Mouse (Mus musculus): ENCODE measurements at regions not wholly inside any gene's neighbourhood (a gene's known extent, or its start where the extent isn't known, plus 50 kb on each side); places are given as distances from the start of the nearest gene placed in this dataset.

DNA sequence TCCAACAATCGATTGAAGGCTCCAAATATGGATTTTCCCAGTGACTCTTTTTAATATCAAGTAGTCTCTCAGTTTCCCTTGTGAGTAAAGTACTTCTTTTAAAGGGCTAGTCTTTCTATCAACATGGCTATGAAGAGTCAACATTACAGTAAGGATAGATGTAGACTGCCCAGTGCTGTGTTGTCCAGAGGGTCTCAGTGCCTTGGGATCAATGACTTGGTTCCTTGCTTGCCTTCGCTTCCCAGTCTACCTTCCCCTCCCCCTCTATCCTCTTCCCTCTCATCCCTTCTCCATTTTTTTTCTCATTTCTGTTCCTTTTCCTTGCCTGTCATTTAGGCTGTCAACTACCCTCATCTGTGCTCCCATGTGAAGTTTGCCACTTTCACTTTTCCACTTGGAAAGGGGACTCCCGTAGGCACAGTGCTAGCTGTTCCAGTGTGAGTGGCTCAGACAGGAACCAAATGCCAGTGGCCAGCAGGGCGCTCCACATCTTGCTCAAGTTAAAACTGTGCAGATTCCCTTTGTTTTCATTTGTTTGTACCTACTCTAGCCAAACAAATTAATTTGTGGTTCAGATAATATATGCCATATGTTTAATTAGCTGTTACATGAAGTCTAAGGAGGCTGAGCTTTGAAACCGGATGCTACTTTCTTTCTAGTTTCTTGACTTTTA is 608.9 kb downstream of the Lmo4 start:
- DNase-seq (ENCODE audit: low spot score in 2 of 2), result no peak

DNA sequence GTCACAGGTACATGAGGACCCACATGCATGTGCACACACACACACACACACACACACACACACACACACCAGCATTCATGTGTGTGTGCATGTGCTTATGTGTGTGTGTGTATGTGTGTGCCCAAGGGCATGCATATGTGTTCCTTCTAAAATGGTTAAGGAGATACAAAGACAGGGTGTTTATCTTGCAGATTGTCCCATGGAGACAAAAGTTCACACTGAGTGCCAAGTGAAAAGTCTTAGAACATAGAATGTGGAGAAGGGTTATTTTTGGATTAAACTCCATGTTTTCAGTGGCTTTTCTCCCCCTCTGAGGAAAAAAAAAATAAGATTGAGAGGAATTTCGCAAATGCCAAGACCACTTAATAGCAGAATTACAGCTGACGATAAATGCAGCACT is 609.9 kb downstream of the Lmo4 start:
- no peak for DNase-seq (ENCODE audit: low spot score in 2 of 2)

DNA sequence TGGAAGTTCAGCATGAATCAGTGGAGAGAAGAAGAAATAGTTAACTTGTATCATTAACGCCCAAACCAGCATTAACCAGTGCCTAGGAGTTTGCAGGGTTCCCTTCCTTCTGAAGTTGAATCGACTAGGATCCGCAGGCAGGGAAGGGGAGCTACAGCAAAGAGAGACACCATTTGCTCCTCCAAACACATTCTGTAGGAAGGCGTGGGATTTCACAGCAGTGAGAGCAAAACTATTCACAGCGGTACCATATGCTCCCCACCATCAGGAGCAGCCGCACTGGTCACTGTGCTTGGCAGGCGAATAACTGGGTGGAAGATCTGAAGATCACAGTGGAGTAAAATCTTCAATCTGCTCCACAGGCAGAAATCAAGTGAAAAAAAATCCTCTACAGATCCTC is 610.3 kb downstream of the Lmo4 start:
- peak; percentile 48 to 90 for DNase-seq (ENCODE audit: low spot score in 2 of 2)

DNA sequence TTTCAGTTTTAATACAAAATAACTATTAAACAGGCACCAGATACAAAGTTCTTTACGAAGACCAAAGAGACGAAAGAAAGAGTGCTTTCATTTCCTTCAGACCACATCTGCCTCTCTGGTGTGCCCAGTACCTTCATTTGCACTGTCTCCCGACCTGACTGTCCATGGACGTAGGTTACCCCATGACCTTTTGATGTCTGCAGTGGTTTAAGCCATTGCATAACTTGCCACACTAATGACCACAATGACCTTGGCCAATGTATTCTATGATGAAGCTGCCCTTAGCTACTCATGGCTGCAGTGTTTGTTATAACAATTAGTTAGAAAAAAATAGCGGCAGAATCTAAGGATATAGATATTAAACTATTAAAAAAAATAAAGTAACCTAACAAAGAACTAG is 618.4 kb downstream of the Lmo4 start:
- DNase-seq (ENCODE audit: low spot score in 2 of 2), result no peak

DNA sequence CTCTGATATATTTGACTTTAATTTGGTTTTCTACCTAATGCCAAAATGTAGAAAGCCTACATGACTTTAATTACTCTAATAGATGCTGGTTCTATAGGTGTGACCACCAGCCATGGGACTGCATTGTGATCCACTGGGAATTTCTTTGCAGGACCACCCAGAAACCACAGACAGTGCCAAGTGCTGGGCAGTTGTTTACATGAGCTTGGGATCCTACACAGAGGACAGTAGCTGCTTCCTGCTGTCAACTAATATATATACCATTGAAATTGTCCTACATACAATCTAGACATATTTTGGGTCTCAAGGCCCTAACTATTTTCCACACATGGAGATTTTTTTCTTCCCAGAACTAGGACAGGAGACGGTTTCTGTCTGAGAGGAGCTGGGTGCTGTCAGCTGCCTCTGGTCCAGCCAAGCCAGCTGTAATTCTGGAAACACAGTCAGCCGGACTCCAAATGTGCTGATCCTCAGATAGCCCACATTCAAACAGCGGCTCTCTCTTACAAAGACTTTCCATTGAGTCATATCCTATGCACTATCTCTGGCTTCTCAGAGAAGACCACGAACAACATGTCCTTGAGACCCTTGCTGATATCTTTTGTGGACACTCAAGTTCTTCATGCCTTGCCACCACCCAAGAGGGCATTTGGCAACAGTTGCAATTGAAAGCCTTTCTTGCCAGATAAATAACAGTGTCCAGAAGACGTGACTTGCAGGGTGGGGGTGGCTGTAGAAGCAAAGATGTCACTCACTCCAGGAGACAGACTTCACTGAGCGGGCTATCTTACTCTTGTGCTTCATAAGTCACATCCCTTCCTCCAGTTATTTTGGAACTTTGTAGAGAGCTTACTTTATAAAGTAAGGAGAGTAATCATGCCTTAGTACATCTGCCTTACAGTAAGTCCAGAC is 620.1 kb downstream of the Lmo4 start:
- peak in 1 of 2 experiments; percentile 42 for DNase-seq (ENCODE audit: low spot score in 2 of 2)

DNA sequence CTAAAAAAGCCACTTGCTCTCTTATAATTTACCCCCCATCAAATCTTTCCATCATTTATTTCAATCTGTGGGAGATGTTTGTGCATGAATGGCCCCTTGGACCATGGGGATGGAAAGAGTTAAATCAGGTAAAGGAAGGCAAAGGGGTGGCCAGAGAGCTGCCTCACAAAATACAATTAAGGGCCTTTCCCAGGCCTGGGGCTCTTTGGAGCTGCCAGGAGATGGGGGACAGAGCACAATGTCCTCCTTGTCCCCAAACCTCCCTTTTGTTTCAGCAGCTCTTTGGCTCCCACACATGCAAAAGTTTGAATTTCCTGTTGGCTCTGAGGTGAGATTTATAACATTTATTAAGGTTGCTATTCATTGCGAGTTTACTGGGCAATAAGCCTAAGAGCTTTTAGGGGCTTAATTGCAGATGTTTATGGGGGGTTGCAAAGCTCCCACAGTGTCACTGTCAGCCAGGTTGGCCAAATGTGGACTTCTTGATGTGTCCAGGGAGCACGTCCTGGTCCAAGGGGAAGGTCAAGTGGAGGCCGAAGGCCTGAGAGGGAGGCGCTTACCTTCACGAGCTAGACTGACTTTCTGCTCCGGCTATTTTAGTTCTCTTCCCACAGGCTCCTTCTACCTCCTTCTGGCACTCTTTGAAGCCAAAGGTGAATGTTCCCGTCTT is 628.5 kb downstream of the Lmo4 start:
- DNase-seq (ENCODE audit: low spot score in 2 of 2), result no peak

DNA sequence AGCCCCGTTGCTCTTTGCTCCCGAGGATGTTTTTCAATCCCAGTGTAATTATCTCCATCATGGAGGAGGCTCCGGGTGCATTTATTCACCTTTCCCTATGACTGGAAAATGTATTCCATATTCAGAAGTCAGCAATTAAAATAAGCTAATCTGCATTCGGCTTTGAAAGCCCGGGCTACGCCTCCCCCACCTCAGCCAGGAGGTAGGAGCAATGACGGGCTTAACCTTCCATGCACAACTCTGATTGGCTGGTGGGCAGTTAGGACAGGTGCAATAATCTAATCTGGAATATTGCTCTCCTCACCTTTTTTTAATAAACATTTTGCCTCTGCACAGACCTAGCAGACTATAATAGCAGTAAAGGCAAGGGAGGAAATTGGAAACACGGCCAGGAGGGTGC is 629.3 kb downstream of the Lmo4 start:
- no peak for DNase-seq (ENCODE audit: low spot score in 2 of 2)

DNA sequence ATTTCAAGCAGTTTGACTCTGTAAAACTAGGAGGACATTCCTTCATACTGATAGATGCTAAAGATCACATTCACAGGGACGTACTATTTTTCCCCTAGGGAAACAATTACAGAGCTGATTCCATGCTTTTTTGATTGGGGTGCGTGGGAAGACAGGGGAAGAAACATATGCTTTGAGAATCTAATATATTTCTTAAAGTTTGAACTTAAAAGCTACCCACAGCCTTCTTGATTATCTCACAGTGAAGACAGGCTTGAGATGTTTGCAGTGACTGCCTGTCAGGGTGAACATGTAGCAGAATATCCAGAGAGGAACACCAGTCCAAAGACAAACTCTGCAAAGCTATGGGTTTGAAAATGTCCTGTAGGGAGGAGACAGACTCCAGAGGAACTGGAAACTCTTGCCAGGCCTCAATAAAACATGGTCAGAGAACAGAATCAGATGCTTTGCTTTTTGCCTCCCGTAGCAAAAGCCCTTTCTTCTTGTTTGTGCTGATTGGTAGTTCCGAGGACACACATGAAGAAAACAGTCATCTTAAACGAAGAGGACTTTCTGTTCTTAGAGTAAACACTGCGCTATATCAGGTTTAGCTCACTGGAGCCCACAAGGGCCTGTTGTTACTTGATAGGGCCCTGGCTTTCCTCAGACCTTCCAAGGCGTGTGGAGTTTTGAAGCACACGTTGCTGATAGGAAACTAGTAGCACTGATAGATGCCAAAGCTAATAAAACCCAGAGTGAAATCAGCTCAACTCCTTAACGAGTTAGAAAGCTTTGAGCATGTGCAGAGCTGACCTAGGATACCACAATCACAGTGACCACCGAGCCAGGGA is 630.8 kb downstream of the Lmo4 start:
- DNase-seq (ENCODE audit: low spot score in 2 of 2), result no peak

DNA sequence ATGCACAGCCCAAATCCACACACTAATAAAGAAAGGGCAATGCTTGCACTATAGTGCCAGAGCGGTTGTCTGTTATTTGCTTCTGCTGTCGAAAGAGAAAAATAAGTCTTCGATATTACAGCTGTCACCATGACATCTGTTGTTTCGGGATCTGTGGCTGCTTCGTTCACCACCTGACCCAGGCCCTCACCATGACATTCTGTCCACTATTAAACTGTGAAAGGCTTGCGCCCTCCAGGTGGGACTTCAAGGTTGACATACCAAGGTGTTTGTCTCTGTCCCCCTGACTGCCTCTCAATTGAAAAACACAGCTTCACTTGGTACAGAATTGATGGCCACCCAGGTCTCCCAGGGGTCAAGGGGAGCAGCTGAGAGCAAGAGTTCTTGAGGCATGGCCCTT is 635.1 kb downstream of the Lmo4 start:
- DNase-seq (ENCODE audit: low spot score in 2 of 2), result no peak

DNA sequence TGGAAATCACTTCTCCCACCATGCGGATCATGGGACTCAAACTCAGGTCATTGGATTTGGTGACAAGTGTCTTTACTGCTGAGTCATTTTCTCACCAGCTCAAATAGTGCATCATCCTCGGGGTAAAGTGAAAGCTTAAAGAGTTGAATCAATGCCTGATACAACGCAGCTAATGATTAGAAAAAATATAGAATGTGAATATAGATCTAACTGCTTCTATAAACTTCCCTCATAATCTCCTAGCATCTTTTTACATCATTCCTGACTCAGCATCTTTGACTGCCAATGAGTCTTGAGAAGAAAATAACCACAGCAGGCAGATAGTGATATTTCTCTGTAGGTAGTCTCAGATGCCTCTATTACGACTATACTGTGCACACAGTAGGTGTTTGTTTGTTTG is 640.0 kb downstream of the Lmo4 start:
- no peak for DNase-seq (ENCODE audit: low spot score in 2 of 2)

DNA sequence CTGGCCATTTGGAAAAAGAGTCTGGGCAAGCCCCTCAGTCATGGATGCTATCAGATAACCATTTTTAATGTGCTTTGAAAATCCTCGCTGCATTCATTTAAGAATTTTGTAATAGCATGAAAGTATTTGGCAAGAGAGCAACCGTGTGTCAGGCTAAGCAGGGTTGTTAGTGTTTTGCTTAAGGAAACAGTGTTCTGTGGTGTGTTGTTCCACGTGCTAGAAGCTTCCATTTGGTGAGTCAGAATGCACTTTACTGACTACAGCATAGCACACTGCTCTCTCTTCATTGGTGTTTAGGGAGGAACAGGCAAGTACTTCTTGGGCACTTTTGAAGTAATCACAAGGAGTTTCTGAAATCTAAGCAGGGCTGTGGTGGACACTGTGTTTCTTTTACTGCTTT is 661.0 kb upstream of the Pkn2 start:
- no peak for DNase-seq (ENCODE audit: low spot score in 2 of 2)

DNA sequence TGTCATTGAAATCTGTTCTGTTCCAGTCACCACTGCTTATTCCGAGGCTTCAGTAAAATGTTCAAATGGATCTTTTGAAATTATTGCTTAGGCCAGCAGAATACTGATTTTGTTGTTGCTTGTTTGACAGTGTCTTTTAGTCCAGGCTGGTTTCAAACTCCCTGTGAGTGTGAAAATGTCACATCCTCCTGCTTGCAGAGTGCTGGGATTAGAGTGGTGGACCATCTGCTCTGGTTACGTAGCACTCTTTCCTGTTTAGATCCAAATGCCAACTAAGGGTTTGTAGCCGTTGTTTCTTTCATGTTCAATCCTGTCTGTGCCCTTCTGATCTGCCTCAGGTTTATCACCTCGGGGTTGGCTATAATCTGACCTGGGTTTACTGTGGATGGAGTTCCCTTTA is 646.2 kb upstream of the Pkn2 start:
- no peak for DNase-seq (ENCODE audit: low spot score in 2 of 2)

DNA sequence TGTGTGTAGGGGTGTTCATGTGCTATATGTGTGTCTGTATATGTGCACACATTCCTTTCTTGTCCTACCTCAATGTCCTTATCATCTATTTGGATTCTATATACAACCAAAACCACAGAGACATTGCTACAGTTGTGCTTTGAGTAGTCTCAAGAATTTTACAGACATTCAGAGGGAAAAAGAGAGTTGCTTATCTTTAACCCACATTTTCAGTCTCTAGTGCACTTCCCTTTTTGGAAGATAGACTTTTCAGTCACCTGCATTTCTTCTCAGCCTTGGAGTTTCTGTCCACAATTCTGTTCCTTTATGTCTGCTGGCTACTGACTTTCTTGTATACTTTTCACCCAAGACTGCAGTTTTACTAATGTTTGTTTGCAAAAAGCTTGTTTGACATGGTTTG is 645.5 kb upstream of the Pkn2 start:
- DNase-seq (ENCODE audit: low spot score in 2 of 2), result no peak

DNA sequence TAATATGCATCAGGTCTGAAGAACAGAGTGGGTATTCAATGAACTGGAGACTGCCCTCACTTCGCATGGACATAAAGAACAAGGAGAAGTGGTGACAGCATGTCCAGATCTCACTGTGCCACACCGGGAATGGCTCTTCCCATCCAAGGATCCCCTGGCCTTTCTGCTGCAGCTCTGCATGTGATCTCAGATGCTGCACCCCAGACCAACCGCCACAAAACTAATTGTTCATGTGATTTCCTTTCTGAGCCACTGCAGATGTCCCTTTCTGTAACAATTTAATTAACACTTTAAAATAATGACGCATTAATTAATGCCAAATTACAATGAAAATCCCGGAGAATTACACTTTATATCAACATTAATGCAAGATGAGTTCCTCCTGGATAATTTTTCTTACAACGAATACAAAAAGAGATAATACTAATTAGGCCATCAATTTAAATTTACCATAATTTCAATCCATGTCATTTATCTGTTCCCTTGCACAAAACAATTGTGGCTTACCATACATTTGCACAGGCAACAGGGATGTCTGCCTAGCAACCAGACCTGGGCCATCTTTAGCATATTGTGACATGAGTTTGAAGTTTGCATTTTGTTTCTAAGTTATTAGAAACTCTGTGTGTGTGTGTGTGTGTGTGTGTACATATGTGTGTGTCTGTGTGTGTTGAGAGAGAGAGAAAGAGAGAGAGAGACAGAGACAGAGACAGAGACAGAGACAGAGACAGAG is 630.9 kb upstream of the Pkn2 start:
- DNase-seq (ENCODE audit: low spot score in 2 of 2), result no peak

DNA sequence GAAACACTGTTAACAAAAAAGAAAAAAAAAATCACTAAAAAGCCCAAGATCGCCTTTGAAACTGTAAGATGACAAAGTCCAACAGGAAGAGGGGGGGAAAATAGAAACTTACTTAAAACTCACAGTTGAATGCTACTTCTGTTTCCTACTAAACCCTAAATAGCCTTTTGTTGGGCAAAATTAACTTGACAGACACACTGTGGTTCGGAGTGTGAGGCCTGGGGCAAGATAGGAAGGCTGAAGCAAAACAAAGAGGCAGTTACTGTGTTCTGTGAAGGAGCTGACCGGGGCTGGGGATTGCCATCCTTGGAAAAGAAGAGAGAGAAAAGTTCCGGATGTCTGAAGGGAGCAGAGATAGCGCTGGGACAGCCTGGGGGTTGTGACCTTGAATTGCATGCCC is 627.7 kb upstream of the Pkn2 start:
- DNase-seq (ENCODE audit: low spot score in 2 of 2), result no peak

DNA sequence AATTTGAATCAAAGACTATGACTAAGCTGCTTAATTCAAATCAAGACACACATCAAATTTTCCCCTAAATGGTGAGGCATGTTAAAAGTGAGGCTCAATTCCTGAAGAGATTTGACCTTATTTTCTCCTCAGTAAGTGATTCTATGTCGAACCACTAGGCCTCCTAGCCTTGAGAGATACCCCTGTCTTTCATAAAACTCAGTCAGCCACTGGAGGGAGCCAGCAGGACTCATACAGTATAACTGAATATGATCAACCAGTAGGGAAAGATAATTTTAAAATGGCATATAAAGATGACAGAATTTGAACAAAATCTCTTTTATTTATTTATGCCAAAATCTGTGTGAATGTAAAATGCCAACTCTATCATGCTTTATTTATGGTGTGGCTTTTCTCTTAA is 626.5 kb upstream of the Pkn2 start:
- DNase-seq (ENCODE audit: low spot score in 2 of 2), result peak in 1 of 2 experiments; percentile 61

DNA sequence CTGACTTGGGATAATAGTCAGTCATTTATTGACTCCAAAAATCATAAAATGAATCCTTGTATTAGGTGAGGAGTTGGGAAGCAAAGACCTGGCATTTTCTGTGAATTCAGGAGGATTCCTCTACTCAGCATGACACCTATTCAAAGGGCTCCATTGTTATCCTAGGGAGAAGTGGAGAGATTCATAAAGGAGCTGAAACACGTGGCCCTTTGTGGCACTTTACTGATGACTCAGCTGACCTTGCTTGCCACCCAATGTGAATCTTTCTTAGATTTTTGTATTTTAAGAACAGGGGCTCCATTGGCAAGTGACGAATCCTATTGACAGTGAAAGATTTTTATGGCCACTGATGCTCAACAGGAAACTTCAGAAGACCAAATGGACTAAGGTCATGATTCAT is 619.2 kb upstream of the Pkn2 start:
- no peak for DNase-seq (ENCODE audit: low spot score in 2 of 2)

DNA sequence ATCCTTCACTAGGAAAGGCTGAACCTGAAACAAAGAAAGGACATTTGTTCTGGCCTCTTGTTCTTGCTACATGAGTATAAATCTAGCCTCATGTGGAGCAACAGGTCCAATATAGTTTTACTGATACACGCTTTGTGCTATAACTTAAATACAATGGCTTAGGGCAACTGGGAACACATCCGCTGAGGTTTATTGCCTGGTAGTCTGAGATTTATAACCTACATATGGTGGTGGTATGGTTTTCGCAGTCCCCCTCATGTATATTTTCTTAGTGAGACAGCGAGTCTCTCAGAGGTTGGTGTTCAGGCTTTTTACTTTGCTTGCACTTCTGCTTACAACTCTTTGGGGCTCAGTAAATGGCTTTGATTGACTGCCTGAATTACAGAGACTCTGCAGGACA is 613.6 kb upstream of the Pkn2 start:
- DNase-seq (ENCODE audit: low spot score in 2 of 2), result no peak

DNA sequence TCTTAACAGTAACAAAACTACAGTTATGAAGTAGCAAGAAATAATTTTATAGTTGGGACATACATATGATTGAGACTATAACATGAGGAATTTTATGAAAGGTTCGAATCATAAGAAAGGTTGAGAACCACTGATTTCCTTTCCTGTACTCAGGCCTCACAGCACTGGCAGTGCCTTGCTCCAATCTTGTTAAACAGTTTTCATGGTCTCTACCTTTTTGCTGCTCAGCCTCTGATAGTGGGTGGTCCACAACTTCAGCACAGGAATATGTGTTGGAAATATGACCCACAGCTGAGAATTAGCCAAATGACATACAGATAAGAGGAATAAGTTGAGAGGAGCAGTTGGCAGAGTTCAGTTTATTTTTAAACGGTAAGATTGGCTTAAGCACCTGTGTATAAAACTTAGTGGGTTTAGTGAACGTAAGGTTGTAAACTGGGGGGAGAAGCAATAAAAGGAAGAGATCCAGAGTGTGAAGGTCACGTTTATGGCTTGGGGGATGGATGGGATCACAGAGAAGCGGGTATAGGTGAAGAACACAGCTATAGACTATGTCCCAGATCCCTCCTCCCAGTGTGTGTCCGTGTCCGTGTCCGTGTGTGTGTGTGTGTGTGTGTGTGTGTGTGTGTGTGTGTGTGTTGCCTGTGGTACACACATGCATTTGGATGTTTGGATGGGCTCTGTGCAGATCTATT is 596.3 kb upstream of the Pkn2 start:
- no peak for DNase-seq (ENCODE audit: low spot score in 2 of 2)

DNA sequence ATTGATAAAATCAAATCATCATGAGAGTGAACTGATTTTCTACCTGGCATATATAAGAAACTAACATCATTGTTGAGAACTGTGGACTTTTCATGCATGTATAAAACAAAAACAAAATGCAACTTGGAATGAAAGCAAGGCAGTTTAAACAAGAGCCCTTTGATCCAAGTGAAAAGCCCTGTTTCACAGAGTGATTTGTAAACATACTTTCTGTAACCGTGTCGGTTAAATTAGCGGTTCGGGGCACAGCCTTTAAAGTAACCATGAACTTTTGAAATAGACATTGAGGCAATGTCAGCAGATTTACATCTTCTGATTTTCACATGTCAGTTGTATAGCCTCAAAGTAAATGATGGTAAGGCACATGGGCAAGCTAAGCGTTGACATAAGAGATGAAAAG is 593.7 kb upstream of the Pkn2 start:
- no peak for DNase-seq (ENCODE audit: low spot score in 2 of 2)

All from left cerebral cortex, adult 8-10 months (tissue).